8 mouse cellular contexts compared by ENCODE assay signal in the genomic region with DNA sequence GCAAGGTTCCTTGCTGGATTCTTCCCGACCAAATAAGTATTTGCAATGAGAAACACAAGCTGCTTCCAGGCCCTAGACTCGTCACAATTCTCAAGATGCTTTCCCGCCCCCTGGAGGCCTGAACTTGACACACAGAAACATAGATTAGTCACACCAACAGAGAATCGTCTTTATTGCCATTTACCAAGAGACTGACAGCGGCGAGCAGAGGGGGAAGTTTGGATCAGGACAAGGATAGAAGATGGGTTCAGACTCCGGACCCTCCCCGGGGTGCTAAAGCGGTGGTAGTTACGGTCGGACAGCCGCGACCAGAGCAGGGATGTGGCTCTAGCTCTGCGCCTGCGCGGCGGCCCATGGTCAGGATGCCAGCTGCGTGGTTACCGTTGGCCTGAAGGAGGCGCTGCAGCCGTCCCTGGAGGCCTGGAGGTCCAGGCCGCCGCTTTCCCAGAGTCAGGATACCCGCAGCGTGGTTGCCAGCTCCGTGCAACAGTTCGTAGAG. TPM values are rescaled to one million over a fixed set of nuclear protein-coding genes. Genes with fewer than 3 reads are reported as not detected.
DNase-seq lines count a peak whose midpoint lies in the region; ATAC-seq lines count a peak whose summit lies in the region.

No protein-coding gene starts in this region.

- peak overlapping the region; percentile 65 for H3K4me2 ChIP-seq in hindbrain, embryonic 15.5 days

- H3K9me3 ChIP-seq in hindbrain, embryonic 15.5 days: no peaks in the 10 kb centered on the region

- no peaks in the 10 kb centered on the region for H3K27me3 ChIP-seq in hindbrain, embryonic 15.5 days

- WGBS in hindbrain, embryonic 15.5 days: under 1% methylated on average over 27 of the region's 27 CpGs

- peak overlapping the region; percentile 43 for H3K4me3 ChIP-seq in hindbrain, embryonic 15.5 days

- peak; percentile 58 for ATAC-seq in hindbrain, embryonic 15.5 days (ENCODE audit: low FRiP score, low read depth)

- H3K36me3 ChIP-seq in hindbrain, embryonic 15.5 days: no peaks in the 10 kb centered on the region

- DNase-seq in T-cell, adult 2 months (ENCODE audit: low spot score): peak; percentile 78
- peak; percentile 90 to 91 for DNase-seq in cerebellum, postnatal 36 days
- peak; percentile 92 to 94 for DNase-seq in frontal cortex, postnatal 36 days (ENCODE audit: low spot score in 2 of 2)
- peak; percentile 86 to 89 for DNase-seq in layer of hippocampus, postnatal 36 days
- peak; percentile 91 for DNase-seq in lung, postnatal 36 days
- DNase-seq in retina, postnatal 1 day: peak; percentile 92
- peak; percentile 90 for DNase-seq in thymus, postnatal 4 days

- peaks cover 35% of the 10 kb centered on the region for H3K4me1 ChIP-seq in hindbrain, embryonic 15.5 days (replicated peaks)

- peak overlapping the region; percentile 61 for H3K27ac ChIP-seq in hindbrain, embryonic 15.5 days (replicated peaks)

- H3K9ac ChIP-seq in hindbrain, embryonic 15.5 days: peak overlapping the region; percentile 47

RNA-seq across cellular contexts. Expression of gene Hcrt, which starts 1.1 kb away (rescaled TPM):
- 0.38 and 1.3 TPM in 2 replicates for polyA plus RNA-seq in hindbrain, embryonic 15.5 days (2015; fragmentation: Nextera tagmentation; extraction: Ambion mirVana)
- total RNA-seq in layer of hippocampus, postnatal 36 days (2021): not detected

RNA-seq across cellular contexts. Expression of gene Kcnh4, which starts 1.9 kb away (rescaled TPM):
- polyA plus RNA-seq in hindbrain, embryonic 15.5 days (2015; fragmentation: Nextera tagmentation; extraction: Ambion mirVana): 8.8 and 10.3 TPM in 2 replicates
- 1 to 10 TPM; 1.7 TPM for total RNA-seq in layer of hippocampus, postnatal 36 days (2021)

RNA-seq across cellular contexts. Expression of gene Ghdc, which starts 9.2 kb away (rescaled TPM):
- polyA plus RNA-seq in hindbrain, embryonic 15.5 days (2015; fragmentation: Nextera tagmentation; extraction: Ambion mirVana): 7.4 and 8.4 TPM in 2 replicates
- 1 to 10 TPM; 6.2 to 9.9 TPM for total RNA-seq in layer of hippocampus, postnatal 36 days (2021)

RNA-seq across cellular contexts. Expression of gene Rab5c, which starts 23.6 kb away (rescaled TPM):
- 42.0 and 42.4 TPM in 2 replicates for polyA plus RNA-seq in hindbrain, embryonic 15.5 days (2015; fragmentation: Nextera tagmentation; extraction: Ambion mirVana)
- total RNA-seq in layer of hippocampus, postnatal 36 days (2021): 100 to 1,000 TPM; 143 to 149 TPM

RNA-seq across cellular contexts. Expression of gene Hspb9, which starts 47.9 kb away (rescaled TPM):
- polyA plus RNA-seq in hindbrain, embryonic 15.5 days (2015; fragmentation: Nextera tagmentation; extraction: Ambion mirVana): 0.25 and 0.35 TPM in 2 replicates
- total RNA-seq in layer of hippocampus, postnatal 36 days (2021): not detected

Comparison
In these comparisons a context has a peak if more than half of its experiments do, and no peak if none do; other contexts are left out.
1. Peak in every context shown above with its lines: DNase-seq, ATAC-seq, H3K4me3 ChIP-seq and H3K27ac ChIP-seq.